Mouse (Mus musculus) erythroid progenitor cell, adult 5-6 weeks (primary cell): ENCODE results near the gene Ispd. TPM values are rescaled to one million over a fixed set of nuclear protein-coding genes. Genes with fewer than 3 reads are reported as not detected.

Experiments
- total RNA-seq, 2 experiments: library from RNA; stranded (forward) in 1 of 2; stranded (reverse) in 1 of 2; fragments of 150-400 nt in 1 of 2; fragments of 186-747, 209-891 nt in 1 of 2; gene quantifications; 2 replicates each; pipeline versions ENCODE4 v1.2.3 to v1.2.4; 2015 to 2017; ENCODE audit warnings: low replicate concordance in 2 of 2

The Ispd gene
- total RNA-seq, 2 experiments from 2014 or later = 0.42 to 2.3 TPM

Other genes with a start within 250 kb of the Ispd start
- gene Ankmy2, start 224.3 kb upstream of the Ispd start, total RNA-seq (2015; ENCODE audit: low replicate concordance) = 3.6 and 7.5 TPM in 2 replicates
- 3.2 and 10.0 TPM in 2 replicates for gene Ankmy2, start 224.3 kb upstream of the Ispd start, total RNA-seq (2017; ENCODE audit: low replicate concordance)
- 18.4 and 28.1 TPM in 2 replicates for gene Bzw2, start 223.4 kb upstream of the Ispd start, total RNA-seq (2015; ENCODE audit: low replicate concordance)
- gene Bzw2, start 223.4 kb upstream of the Ispd start, total RNA-seq (2017; ENCODE audit: low replicate concordance) = 9.6 and 13.4 TPM in 2 replicates
- not detected in 2 replicates for gene Lrrc72, start 128.1 kb upstream of the Ispd start, total RNA-seq (2015; ENCODE audit: low replicate concordance)
- not detected in 2 replicates for gene Lrrc72, start 128.1 kb upstream of the Ispd start, total RNA-seq (2017; ENCODE audit: low replicate concordance)
- gene Sostdc1, start 67.3 kb upstream of the Ispd start, total RNA-seq (2015; ENCODE audit: low replicate concordance) = not detected in 2 replicates
- gene Sostdc1, start 67.3 kb upstream of the Ispd start, total RNA-seq (2017; ENCODE audit: low replicate concordance) = not detected in 2 replicates
- gene D630036H23Rik, start 731 bp downstream of the Ispd start, total RNA-seq (2015; ENCODE audit: low replicate concordance) = 2.5 TPM in 1 of 2 replicates, not detected in the other
- gene D630036H23Rik, start 731 bp downstream of the Ispd start, total RNA-seq (2017; ENCODE audit: low replicate concordance) = not detected in 2 replicates